Mouse (Mus musculus): ENCODE data around the gene Alppl2.

Gene Alppl2

DNA sequence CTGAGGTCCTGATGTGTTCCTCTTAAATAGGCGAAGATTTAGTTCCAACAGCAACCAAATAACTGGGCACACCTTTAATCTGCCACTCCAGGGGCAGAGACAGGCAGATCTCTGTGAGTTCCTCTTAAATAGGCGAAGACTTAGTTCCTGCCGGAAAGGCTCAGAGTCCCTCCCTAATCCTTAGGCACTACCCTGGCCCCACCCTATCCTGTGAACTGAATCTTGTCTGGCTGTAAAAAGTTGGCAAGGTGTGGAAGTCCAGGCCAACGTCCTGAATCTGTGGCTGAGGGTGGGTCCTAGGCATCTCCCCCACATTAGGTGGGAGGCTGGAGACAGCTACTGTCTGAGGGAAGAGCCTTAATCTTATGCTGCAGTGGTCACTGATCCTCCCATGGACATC, at the start of gene Alppl2:
Gene Alppl2 (minus strand): TSS at position 101 of the 400 bp plus-strand sequence.
- no peak for DNase-seq

DNA sequence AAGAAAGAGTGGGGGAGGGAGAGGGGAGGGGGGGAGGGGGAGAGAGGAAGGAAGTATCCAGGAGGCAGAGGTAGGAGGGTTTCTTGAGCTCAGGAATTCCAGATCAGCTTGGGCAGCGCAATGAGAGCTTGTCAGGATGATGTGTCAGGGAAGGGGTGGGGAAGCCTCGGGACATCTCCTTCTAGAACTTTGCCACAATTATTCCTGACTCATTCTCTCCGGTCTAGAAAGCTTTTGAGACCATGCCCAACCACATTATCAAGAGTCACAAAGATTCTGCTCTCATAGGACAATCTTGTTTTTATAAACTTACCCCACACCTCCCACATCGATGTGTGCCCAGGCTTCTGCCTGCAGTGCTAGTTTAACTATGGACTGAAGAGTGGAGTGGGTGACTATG, 42.1 kb upstream of the Alppl2 start:
- no peak for DNase-seq

DNA sequence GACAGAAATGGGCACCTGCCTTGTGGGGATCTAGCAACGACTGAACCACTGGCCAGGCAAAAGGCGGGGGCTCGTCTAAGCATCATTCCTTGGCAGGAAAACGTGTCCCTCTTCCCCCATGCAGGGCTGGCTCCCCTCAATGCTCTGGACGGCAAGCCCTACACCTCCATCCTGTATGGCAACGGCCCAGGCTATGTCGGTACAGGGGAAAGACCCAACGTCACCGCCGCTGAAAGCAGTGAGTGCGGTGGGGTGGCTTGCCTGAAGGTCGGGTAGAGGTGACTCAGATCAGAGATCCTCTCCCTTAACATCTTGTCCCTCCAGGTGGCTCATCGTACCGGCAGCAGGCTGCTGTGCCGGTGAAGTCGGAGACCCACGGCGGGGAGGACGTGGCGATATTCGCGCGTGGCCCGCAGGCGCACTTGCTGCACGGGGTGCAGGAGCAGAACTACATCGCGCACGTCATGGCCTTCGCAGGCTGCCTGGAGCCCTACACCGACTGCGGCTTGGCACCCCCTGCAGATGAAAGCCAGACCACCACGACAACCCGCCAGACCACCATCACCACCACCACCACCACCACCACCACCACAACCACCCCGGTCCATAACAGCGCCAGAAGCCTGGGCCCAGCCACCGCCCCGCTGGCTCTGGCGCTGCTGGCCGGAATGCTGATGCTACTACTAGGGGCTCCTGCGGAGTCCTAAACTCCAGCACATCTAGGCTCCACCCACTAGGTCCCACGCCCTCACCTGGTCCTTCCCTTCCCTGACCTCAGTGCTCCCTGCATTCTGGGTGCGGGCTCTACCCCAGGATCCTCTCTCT, 37.7 kb upstream of the Alppl2 start:
- peak; percentile 27 to 37 for DNase-seq

DNA sequence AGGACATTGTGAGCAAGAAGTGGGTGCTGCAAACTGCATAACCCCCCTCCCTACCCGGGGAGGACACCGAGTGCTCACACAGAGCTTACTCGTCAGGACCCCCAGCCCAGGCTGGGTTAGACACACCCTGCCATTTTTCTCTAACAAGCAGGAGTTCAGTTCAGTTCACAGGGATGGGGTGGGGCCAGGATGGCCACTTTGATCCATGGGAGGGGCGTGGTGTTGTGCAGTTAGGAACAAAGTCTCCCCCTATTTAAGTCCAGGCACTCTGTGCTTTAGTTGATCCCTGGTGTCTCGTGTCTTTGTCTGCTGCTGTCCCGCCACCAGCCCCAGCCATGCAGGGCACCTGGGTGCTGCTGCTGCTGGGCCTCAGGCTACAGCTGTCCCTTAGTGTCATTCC, 34.9 kb upstream of the Alppl2 start, which contains the start of gene Akp3:
Gene Akp3 (plus strand): TSS at position 301 of the 400 bp plus-strand sequence.
- no peak for DNase-seq

DNA sequence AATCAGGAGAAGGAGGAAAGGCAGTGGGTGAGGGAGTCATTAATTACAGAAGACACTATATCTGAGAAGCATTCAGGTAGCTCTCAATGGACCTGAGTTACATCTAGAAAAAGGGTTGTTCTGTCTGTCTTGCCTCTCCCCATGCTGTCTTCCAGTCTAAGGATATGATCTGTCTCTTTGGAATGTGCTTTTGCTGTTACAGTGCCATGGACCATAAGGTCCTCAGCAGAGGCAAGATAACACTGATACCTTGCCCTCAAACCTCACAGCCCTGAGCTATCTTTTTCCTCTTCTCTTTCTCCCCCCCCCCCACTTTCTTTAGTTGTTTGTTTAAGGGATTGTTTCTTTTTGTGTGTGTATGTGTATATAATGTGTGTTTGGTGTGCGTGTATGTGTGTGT, 25.1 kb upstream of the Alppl2 start:
- no peak for DNase-seq

DNA sequence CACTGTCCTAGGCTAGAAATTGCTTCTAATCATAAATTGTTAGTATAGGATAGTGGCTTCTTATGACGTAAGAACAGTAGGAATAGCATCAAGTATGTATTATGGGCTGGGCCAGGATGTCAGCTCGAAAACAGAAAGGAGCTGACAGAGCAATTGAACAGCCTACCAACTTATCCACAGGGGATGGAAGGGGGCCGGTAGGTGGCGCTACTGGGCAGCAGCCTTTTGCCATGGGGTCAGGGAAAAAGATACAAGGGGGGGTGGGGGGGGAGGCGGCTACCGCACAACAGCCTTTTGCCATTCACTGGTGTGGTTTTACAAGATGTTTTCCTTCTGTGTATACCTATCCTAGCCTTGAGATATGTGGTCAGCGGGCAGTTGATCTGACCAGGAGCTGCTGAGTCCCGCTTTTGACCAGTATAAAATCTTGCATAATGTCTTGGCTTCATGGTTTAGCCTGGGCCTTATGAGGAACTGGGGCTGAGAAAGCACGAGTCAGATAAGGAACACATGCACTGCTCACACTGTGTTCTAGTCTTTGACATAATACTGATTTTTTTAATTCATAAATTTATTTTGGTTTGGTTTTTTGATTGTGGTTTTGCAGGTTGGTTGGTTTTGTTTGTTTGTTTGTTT, 22.1 kb upstream of the Alppl2 start:
- DNase-seq: peak; percentile 29 to 69

DNA sequence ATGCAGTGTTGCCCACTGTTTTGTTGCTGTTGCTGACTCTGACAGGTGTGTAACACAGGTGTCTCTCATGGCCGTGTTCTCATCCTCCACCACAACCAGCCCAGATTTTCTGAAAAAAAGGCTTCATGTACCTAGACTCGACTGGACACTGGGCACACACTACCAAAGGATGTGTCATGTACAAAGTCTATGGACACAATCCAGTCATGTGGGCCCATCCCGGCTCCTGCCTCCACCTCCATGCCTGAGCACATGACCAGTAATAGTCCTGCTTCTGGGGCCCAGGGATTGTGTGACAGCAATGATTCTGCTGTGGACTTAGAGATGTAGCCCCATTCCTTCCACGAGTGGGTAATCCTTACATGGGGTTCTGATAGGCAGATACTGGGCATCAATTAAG, 18.8 kb upstream of the Alppl2 start:
- DNase-seq: no peak

DNA sequence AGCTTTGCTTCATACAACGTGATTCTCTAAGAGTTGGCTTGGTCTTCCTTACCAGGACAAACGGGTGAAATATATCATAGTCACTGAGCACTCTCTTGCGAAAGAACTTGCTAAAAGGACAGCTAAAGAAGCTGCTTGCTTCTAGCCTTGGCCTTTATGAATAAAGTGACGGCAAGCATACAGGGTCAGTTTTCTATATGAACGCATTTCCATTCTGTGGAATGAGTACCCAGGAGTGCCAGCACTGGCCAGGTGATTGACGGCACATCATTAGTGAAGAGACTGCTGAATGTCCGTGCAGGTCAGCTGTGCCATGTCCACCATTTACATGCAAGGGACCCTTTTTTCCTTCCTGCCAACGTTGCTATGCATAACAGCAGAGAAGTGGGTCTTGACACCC, 16.8 kb upstream of the Alppl2 start:
- DNase-seq: no peak

DNA sequence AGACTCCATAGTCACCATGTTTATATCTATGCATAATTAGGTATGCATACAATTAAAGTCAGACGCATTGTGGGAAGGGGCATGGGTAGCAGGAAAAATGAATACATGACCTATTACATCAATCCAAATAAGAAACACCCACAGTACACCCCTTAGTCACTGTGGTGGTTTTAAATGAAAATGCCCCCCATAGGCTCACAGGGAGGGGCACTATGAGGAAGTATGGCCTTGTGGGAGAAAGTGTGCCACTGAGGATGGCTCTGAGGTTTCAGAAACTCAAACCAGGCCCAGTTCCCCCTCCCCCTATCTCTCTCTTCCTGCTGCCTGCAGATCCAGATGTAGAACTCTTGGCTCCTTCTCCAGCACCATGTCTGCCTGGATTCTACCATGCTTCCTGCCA, 14.2 kb upstream of the Alppl2 start:
- no peak for DNase-seq

DNA sequence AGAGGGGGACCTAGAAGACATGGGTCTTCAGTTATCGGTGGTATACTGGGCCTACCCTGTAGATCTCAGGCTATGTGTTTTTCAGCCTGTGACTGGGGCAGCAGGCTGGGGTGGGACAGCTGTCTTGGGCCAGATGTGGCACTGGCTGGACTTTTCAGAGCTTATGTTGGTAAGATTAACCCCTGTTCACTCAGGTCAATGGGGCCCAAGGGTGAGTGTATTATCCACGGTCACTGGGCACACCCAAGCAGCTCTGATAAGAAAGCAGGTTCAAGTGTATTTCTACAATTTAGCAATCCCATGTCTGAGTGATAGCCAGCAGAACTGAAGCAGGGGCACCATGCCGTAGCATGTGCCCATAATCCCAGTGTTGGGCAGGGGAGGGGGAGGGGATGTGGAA, 12.4 kb upstream of the Alppl2 start:
- no peak for DNase-seq

DNA sequence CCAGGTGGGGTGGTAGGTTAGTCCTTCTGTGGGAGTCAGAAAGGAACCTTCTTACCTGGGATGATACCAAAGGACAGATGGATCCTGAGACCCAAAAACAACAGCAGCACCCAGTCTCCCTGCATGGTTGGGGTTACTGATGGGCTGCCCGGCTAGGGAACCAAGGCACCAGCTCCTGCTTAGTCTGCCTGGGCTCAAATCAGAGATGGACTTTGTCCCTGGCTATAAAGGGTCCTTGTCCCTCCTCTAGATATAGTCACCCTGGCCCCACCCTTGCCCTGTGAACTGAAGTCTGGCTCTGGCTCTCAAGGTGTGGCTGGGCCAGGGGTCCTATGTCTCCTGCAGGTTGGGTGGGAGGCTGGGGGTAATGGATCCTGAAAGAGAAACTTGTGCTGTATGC, 11.7 kb upstream of the Alppl2 start, which contains the start of gene Alpi:
Gene Alpi (minus strand): TSS at position 196 of the 400 bp plus-strand sequence.
- DNase-seq: no peak

DNA sequence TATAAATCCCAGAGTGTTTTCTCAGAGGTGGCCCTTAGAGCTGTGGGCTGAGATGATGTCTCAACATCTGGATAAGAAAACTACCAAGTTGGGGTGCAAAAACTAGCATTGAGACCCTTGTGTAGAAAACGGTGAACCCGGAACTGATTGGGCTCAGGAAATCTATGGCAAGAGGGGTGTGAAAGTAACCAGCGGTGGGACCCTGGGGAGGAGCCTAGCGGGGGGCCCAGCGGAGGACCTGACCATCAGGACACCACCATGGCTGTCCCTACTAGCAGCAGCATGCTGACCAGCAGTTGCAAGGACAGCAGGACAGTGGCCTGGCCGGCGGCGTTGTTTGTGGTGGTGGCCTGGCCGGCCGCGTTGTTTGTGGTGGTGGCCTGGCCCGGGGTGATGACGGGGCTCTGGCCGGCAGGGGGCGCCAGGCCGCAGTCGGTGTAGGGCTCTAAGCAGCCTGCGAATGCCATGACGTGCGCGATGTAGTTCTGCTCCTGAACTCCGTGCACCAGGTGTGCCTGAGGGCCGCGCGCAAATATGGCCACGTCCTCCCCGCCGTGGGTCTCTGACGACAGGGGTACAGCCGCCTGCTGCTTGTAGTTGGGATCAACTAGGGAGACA, 8.7 kb upstream of the Alppl2 start:
- peak; percentile 67 to 74 for DNase-seq

DNA sequence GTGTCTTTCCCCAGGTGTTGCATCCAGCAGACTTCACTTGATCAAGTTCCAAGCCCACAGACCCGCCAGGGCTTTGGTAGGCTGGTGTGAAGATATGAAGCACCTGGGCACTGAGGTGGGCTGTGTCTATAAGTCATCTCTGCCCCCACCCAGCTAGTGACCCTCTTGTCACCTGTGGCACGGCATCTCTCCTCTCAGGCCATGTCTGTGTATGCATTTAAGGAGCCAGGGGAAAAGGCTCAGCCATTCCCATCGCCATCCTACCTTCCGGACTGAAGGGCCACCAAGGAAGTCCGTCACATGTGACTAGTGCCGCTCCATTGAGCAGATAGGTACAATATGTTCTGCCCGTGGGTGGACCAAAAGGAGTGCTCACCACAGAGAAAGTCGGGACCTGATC, 5.9 kb upstream of the Alppl2 start:
- DNase-seq: no peak

DNA sequence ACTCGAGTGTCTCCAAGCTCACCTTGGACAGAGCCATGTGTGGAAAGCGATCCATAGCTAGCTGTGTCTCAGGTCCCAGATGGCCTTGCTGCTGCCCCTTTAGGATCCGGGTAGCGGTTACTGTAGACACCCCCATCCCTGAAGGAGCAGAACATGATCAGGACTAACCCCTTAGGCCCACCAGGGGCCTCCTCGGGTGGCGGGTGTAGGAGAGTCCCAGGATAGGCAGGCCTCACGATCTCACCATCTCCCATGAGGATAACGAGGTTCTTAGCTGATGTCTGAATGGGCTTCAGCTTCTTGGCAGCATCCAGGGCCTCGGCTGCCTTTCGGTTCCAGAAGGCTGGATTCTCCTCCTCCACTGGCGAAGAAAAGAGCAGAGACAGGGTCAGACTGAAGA, 477 bp downstream of the Alppl2 start:
- no peak for DNase-seq

DNA sequence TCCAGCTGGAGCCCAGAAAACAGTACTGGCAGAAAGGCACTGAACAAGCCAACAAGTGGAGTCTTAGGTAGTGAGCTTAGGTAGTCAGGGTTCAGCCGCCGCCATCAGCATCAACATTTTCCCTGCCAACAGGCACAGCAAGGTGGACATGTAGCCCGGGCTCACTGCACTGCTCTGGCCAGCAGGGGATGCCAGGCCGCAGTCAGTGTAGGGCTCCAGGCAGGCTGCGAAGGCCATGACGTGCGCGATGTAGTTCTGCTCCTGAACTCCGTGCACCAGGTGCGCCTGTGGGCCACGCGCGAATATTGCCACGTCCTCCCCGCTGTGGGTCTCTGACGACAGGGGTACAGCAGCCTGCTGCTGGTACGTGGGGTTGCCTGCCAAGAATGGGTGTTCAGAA, 2.8 kb downstream of the Alppl2 start:
- DNase-seq: no peak

DNA sequence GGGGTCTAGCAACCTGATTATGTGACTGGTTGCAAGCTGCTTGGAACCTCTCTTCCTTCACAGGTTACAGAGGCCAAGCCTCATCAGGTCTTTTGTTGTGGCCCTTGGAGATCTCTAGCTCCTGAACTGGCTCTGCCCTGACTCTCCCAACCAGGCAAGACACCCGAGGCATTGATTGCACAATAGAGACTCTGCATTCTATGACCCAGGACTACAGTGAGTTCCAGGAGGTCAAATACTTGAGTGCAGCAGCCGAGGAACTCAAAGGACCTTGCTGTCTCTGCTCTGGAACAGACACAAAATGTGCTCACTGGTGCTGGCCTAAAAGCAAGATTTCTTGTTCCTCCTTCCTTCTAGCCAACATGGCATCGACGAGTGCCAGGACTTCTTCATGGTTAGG, 3.5 kb downstream of the Alppl2 start:
- no peak for DNase-seq

DNA sequence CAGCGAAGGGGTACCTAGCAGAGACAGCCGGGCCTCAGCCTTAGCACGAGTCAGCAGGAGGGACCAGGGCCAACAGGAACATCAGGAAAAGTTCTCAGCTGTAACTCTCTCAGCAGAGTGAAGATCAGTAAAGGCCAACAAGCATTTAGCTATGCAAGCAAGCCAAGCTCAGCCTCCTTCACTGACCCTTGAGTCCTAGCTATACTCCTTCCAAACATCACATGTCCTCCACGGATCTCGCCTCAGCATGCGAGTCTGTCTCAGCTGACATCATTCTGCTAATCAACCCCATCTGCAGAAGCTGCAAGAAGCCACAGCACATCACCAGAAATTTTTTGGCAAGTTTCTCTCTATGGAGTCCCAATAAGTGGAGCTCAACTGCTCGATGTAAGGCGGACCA, 16.0 kb downstream of the Alppl2 start:
- DNase-seq: no peak

DNA sequence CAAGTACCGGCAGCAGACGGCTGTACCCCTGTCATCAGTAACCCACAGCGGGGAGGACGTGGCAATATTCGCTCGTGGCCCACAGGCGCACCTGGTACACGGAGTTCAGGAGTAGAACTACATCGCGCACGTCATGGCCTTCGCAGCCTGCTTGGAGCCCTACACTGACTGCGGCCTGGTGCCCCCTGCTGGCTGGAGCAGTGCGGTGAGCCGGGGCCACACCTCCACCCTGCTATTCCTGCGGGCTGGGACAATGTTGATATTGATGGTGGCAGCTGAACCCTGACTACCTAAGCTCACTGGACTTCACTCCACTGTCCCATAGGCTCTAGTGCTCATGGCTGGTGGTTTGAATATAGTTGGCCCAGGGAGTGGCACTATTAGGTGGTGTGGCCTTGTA, 19.0 kb downstream of the Alppl2 start:
- DNase-seq: no peak

DNA sequence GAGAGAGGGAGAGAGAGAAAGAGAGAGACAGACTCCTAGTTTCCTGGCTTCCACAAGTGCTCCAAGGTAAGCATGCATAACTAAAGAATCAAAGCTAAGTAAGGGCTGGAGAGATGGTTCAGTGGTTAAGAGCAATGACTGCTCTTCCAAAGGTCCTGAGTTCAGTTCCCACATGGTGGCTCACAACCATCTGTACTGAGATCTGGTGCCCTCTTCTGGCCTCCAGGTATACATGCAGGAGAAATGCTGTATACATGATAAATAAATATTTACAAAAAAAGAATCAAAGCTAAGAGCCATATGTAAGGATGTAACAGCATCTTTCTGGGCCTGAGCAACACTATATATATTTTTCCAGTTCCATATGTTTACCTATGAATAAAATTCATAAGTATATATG, 28.8 kb downstream of the Alppl2 start:
- no peak for DNase-seq

DNA sequence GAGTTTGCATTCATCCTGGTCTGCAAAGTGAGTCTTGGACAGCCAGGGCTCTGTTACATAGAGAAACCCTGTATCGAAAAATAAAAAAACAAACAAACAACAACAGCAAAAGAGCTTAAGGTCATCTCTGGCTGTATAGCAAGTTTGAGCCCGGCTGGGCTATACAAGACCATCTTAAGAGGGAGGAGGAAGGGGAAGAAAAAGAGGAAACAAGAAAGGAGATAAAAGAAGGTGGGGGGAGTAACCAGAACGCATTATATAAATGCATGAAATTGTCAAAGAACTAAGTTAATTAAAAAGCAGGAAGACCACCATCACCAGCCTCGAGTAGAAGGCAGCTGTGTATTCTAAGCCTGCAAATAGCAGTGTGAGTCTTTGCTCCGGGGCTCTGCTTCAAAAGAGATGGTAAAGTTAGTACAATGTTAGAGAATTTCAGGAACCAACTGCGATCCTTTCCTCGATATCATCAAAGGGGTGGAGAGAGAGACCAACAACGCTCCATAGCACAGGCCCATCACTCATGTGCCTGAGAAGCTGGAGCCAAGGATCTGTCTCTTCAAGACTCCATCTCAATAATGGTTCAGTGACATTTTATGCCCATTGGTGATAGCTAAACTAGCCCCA, 30.6 kb downstream of the Alppl2 start:
- no peak for DNase-seq

DNA sequence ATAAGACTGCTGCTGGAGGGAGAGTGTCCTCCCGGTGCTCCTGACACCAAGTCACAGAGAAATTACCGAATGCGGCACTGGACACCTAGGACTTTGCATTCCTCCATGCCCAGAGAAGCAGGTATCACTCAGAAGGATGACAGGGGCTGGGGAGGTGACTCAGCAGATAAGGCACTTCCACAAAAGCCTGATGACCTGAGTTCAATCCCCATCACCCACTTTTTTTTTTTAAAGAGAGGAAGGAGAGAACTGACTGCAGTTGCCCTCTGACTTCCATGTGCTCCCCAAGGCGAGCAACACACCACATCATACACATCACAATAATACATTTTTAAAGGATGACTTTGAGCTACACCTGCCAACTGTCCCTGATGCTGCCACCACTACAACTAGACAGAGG, 32.7 kb downstream of the Alppl2 start:
- no peak for DNase-seq

DNA sequence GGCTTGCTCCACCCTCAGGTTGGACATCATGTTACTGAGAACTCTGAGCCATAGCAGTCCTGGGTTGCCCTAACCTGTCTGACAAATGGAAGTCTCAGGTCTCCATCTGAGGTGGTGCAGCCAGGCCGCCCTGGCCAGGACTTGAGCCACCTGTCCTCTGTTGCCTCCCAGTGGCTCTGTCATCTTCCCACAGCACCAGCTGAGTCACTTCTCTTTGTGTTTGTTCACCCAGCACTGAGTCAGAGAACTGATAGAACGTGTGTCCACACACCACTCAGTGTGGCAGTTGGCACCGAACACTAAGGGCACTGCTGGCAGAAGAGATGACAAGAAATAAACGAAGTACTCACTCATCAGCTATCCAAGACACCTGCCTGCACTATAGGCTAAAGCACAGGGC, 38.4 kb downstream of the Alppl2 start:
- peak in 1 of 2 experiments; percentile 28 for DNase-seq

DNA sequence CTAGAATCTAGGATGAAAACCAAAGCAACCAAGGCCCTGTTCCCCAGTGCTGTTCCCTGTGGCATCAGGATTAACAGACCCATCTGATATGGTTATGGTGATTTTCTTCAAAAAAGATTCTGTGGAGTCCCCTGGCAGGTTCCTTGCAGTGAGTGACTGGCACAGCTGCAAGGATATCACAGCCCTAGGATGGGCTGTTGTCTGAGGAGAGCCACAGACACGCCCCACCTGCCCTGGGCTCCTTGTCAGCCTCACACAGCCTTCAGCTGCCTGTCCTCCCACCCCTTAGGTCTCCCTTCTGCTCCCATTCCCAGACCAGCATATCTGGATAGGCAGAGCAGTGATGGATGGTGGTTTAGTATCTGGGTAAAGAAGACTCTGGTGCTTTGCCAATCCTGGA, 39.0 kb downstream of the Alppl2 start:
- no peak for DNase-seq

DNA sequence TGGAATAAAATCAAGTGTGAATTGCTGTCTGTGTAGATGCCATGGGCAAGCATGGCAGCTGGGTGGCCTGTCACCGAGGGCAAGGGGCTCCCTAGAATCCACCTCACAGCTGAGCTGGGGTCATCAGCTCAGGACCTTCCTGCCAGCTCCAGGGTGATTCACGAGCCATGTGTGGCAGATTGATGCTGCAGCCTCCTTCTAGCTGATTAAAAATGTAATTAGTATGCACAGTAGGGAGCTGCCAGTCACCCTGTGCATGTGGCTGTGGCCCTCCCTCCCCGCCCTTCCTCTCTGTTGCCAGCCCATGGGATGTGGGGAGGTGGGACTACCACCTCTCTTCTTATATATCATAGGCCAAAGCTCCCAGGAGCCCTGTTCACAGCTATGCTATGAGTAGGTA, 39.7 kb downstream of the Alppl2 start:
- peak in 1 of 2 experiments; percentile 24 for DNase-seq
